Mouse (Mus musculus) bone marrow macrophage, adult 2 months (primary cell): ENCODE data around the gene Frmd8.

Source experiments
- CTCF ChIP-seq: IDR thresholded peaks from 2 replicates; pipeline ENCODE4 v1.5.1; 2012; ENCODE audit warnings: low read depth, mild to moderate bottlenecking, low read length, moderate library complexity
- POLR2A ChIP-seq: IDR thresholded peaks from 2 replicates; pipeline ENCODE4 v1.6.1; 2012; ENCODE audit warnings: mild to moderate bottlenecking, low read depth, low read length, borderline replicate concordance

DNA sequence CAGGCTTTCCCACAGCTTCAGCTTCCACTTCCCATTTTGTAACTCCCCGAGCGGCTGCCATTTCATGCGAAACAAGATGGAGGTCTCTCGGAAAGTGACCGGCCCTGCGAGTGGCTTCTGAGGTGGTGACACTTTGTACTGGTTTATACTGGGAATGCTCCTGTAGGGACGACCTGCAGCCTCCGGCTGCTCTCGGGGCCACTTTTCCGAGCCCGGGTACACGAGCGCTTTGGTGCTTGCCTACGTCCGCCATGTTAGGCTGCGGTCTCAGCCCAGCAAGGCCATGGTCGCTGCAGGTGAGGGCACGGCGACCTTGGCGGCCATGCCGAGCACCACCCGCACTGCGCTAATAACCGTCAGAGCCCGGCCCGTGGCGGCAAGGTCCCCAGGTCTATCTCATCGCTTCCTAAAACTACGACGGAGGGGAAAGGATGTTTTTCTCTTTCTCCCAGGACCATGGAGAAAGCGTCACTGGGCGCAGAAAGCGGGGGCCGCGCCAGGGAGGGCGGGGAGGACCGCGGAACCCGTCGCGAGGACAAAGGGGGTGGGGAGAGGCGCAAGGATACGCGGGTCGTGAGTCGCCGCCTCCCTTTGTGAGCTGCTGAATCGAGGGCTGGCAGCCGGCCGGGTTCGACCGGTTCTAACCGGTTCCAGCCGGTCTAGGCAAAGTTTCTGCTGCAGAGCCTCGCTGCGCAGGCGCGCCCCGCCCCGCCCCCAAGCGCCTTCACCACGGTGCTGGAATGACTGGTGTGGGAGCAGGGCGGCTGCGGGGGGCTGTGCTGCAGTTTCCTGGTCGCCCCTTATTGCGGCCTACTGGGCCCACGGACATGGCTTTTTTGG is 71.8 kb downstream of the Frmd8 start:
- TF ChIP-seq CTCF (no peak), POLR2A (peak; percentile 19; the same call in 1 of the 2 replicates)
